In genomic region chr3:158036329-158036988, GRCm38 (mm10) we compare ENCODE assay signal across 1 mouse cellular context.
TF ChIP-seq lines count a peak whose summit lies in the region.

Srsf11 (minus strand) TSS chr3:158036639.
Lrrc40 (plus strand) TSS chr3:158036662.

TF ChIP-seq in CH12.LX, 34 proteins besides CTCF, POLR2A, EP300 and RAD21 (continued from another document):
- peak; percentile 90 for TF ChIP-seq MYC (IDR thresholded peaks at IDR 0.05; ENCODE audit: low read depth, low read length)
- TF ChIP-seq BHLHE40 (IDR thresholded peaks at IDR 0.05; ENCODE audit: low read depth, low read length): no peak
- TF ChIP-seq MAZ (IDR thresholded peaks at IDR 0.05; ENCODE audit: low read depth, low read length): peak; percentile 80; the same call in 1 of the 2 replicates
- TF ChIP-seq MEF2A (IDR thresholded peaks at IDR 0.05; ENCODE audit: borderline replicate concordance, low read depth, low read length): peak; percentile 86
- TF ChIP-seq MXI1 (IDR thresholded peaks at IDR 0.05; ENCODE audit: low read depth, low read length): peak; percentile 96
- peak; percentile 64 for TF ChIP-seq ETS1 (conservative IDR thresholded peaks at IDR 0.05; ENCODE audit: low read depth, low read length)
- peak; percentile 98 for TF ChIP-seq TCF12 (IDR thresholded peaks at IDR 0.05; ENCODE audit: low read depth, low read length)
- TF ChIP-seq ZMIZ1 (IDR thresholded peaks at IDR 0.05; ENCODE audit: low read depth, low read length): peak; percentile 86; the same call in 1 of the 2 replicates
- TF ChIP-seq POLR2AphosphoS2 (IDR thresholded peaks at IDR 0.05; ENCODE audit: low read depth, low read length): peak; percentile 90; the same call in 1 of the 2 replicates
- TF ChIP-seq CHD1 (IDR thresholded peaks at IDR 0.05; ENCODE audit: low read depth, low read length): no peak
- TF ChIP-seq RCOR1 (conservative IDR thresholded peaks at IDR 0.05; ENCODE audit: low read depth, low read length): no peak
- TF ChIP-seq ZNF384 (IDR thresholded peaks at IDR 0.05; ENCODE audit: low read depth, low read length): no peak
- 0 out of 2 replicates have a peak, but pooled peaks have one; percentile 87 for TF ChIP-seq E2F4 (IDR thresholded peaks at IDR 0.05; ENCODE audit: insufficient replicate concordance, low read depth, low read length)
- TF ChIP-seq NRF1 (IDR thresholded peaks at IDR 0.05; ENCODE audit: low read depth, low read length): peak; percentile 74
- peak; percentile 97 for TF ChIP-seq SIN3A (IDR thresholded peaks at IDR 0.05; ENCODE audit: low read length)
- TF ChIP-seq KAT2A (IDR thresholded peaks at IDR 0.05; ENCODE audit: insufficient replicate concordance, low read length): peak; percentile 95
- TF ChIP-seq USF1 (IDR thresholded peaks at IDR 0.05; ENCODE audit: low read depth, low read length): no peak; the same call in 1 of the 2 replicates
- peak; percentile 97 for TF ChIP-seq GABPA (IDR thresholded peaks at IDR 0.05; ENCODE audit: insufficient replicate concordance, low read depth, low read length)
- TF ChIP-seq JUND (conservative IDR thresholded peaks at IDR 0.05; ENCODE audit: low read depth, low read length): no peak
- TF ChIP-seq MAX (IDR thresholded peaks at IDR 0.05; ENCODE audit: low read length): peak; percentile 92
- no peak for TF ChIP-seq USF2 (conservative IDR thresholded peaks at IDR 0.05; ENCODE audit: low read depth, low read length)
- peak; percentile 93 for TF ChIP-seq ELF1 (IDR thresholded peaks at IDR 0.05; ENCODE audit: low read depth, low read length)
- peak; percentile 93 for TF ChIP-seq NELFE (IDR thresholded peaks at IDR 0.05; ENCODE audit: low read depth, low read length)
- peak; percentile 92 for TF ChIP-seq IRF4 (IDR thresholded peaks at IDR 0.05; ENCODE audit: low read depth, low read length)
- no peak for TF ChIP-seq CHD2 (IDR thresholded peaks at IDR 0.05; ENCODE audit: low read length)
- TF ChIP-seq SMC3 (IDR thresholded peaks at IDR 0.05; ENCODE audit: low read depth, low read length): no peak
- TF ChIP-seq UBTF (IDR thresholded peaks at IDR 0.05; ENCODE audit: low read depth, low read length): peak; percentile 88
- TF ChIP-seq ZC3H11A (IDR thresholded peaks at IDR 0.05; ENCODE audit: low read depth, low read length): no peak
- TF ChIP-seq PAX5 (IDR thresholded peaks at IDR 0.05; ENCODE audit: low read length): no peak
- no peak for TF ChIP-seq MAFK (IDR thresholded peaks at IDR 0.05; ENCODE audit: insufficient replicate concordance, low read length)
- peak; percentile 3; the same call in 1 of the 2 replicates for TF ChIP-seq JUN (IDR thresholded peaks at IDR 0.05; ENCODE audit: insufficient read depth, low read depth, low read length)
- TF ChIP-seq ZKSCAN1 (IDR thresholded peaks at IDR 0.05; ENCODE audit: borderline replicate concordance, low read depth, low read length): peak; percentile 12; the same call in 1 of the 2 replicates
- peak; percentile 84 for TF ChIP-seq TBP (conservative IDR thresholded peaks at IDR 0.05; ENCODE audit: low read depth, low read length)
